Mouse (Mus musculus) kidney, adult 10 weeks (tissue): ENCODE results near the gene Anxa3. TPM values are rescaled to one million over a fixed set of nuclear protein-coding genes. Genes with fewer than 3 reads are reported as not detected.

Experiments
- polyA plus RNA-seq: library from polyadenylated mRNA; stranded (reverse); fragments of 350-450 nt; fragmentation: Illumina TruSeq; extraction: RNeasy Lipid Tissue Mini Kit (QIAGEN cat#74804); gene quantifications from one replicate; pipeline ENCODE4 v1.2.3, GENCODE M21; 2014; ENCODE audit warnings: low read depth, low replicate concordance

The Anxa3 gene
- polyA plus RNA-seq, result 44.1 TPM

GRCm38 (mm10) chr5:96792936-96793718 lies at the start of gene Anxa3:
Anxa3 (plus strand) TSS chr5:96793339.

Other genes starting within 250 kb of the Anxa3 start
- gene Bmp2k, start 204.3 kb downstream of the Anxa3 start, polyA plus RNA-seq, result 23.7 TPM